Comparison of ENCODE assay signal across 11 mouse cellular contexts in the genomic region with DNA sequence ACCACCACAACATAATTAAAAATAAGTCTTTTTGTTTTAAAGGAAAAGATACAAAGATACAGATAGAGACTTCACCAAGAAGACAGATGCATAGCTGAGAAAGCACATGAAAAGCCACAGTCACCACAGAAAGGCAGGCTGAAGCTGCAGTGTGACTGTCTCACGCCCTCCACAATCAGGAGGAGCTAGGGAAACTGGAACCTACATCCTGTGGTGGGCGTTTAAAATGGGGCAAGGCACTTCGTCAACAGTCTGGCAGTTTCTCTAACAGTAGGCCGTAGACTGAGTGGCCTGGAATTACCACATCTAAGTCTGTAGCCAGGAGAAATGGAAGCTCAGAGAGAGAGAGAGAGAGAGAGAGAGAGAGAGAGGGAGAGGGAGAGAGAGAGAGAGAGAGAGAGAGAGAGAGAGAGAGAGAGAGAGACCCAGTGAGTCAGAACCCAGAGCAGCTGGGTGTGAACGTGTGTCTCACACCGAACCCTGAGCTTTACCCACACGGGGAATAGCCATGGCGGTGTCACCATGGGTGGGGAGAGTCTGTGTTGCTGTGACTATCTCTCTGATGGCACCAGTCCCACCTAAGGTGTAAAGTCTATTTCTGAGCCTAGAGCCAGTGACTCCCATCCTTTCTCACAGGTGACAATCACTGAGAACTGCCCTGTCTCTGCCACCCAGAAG. TPM values are rescaled to one million over a fixed set of nuclear protein-coding genes. Genes with fewer than 3 reads are reported as not detected.
DNase-seq lines count a peak whose midpoint lies in the region; ATAC-seq and TF ChIP-seq lines count a peak whose summit lies in the region.
"Had no signal": no experiment of that assay in that cellular context is flagged by ENCODE, and none has a peak within 500 bp of the region (broad histone marks: within the 10 kb centered on the region; RNA-seq: fewer than 3 reads in every experiment).

No protein-coding gene starts in this region.

- WGBS in lung, postnatal 0 days, result 63% methylated on average over 8 of the region's 8 CpGs
- 72% methylated on average over 8 of the region's 8 CpGs for WGBS in limb, embryonic 10.5 days

- H3K4me3 ChIP-seq in lung, postnatal 0 days (ENCODE audit: low read depth, low read length), result no peak overlapping the region
- H3K4me3 ChIP-seq in limb, embryonic 10.5 days, result no peak overlapping the region
- H3K4me3 ChIP-seq: liver, embryonic 12.5 days had no signal

- intact Hi-C loops in left cerebral cortex, postnatal 36 days (cut with DNase I), result no loop called here

- H3K4me1 ChIP-seq in lung, postnatal 0 days (ENCODE audit: insufficient read depth, low read depth, low read length), result no peaks in the 10 kb centered on the region
- H3K4me1 ChIP-seq in limb, embryonic 10.5 days, result peaks cover 15% of the 10 kb centered on the region
- H3K4me1 ChIP-seq: liver, embryonic 12.5 days had no signal

- no peaks in the 10 kb centered on the region for H3K27me3 ChIP-seq in lung, postnatal 0 days (replicated peaks; ENCODE audit: insufficient read depth, low read length)
- no peaks in the 10 kb centered on the region for H3K27me3 ChIP-seq in limb, embryonic 10.5 days (ENCODE audit: low read depth, poor library complexity, severe bottlenecking)

- no peak overlapping the region for H3K27ac ChIP-seq in lung, postnatal 0 days (ENCODE audit: low read length)
- H3K27ac ChIP-seq in limb, embryonic 10.5 days, result no peak overlapping the region
- H3K27ac ChIP-seq: liver, embryonic 12.5 days had no signal

- no peaks in the 10 kb centered on the region for H3K36me3 ChIP-seq in lung, postnatal 0 days (ENCODE audit: insufficient read depth, low read length)
- peaks cover 33% of the 10 kb centered on the region for H3K36me3 ChIP-seq in limb, embryonic 10.5 days
- H3K36me3 ChIP-seq: liver, embryonic 12.5 days had no signal

- DNase-seq in lung, postnatal 0 days (ENCODE audit: low spot score), result peak; percentile 8
- no peak for DNase-seq in lung, postnatal 14 days
- DNase-seq in NIH3T3 (ENCODE audit: low read depth), result peak; percentile 48
- peak; percentile 47 to 69 for DNase-seq in left cerebral cortex, postnatal 36 days (ENCODE audit: low spot score in 2 of 2)
- DNase-seq in thymus, postnatal 0 days (ENCODE audit: low spot score), result peak; percentile 80
- no peak for DNase-seq in heart, adult 9 months (ENCODE audit: low spot score in 2 of 2)
- DNase-seq in adrenal gland, postnatal 10 days, result no peak
- no peak for DNase-seq in limb, embryonic 10.5 days (ENCODE audit: low spot score)
- DNase-seq: heart, postnatal 14 days had no signal

- ATAC-seq in lung, postnatal 0 days, result no peak
- ATAC-seq: intestine, embryonic 16.5 days; liver, embryonic 12.5 days had no signal

- TF ChIP-seq CTCF in lung, postnatal 0 days (IDR thresholded peaks at IDR 0.05), result no peak

- no peak overlapping the region for H3K9ac ChIP-seq in lung, postnatal 0 days (replicated peaks; ENCODE audit: low read depth)
- H3K9ac ChIP-seq: liver, embryonic 12.5 days had no signal

- H3K4me2 ChIP-seq in lung, postnatal 0 days (replicated peaks; ENCODE audit: low read depth, low read length), result no peak overlapping the region
- H3K4me2 ChIP-seq: liver, embryonic 12.5 days had no signal

- TF ChIP-seq EP300 in lung, postnatal 0 days (IDR thresholded peaks at IDR 0.05), result no peak

- no peaks in the 10 kb centered on the region for H3K9me3 ChIP-seq in lung, postnatal 0 days (ENCODE audit: low read length)
- H3K9me3 ChIP-seq in limb, embryonic 10.5 days (replicated peaks), result no peaks in the 10 kb centered on the region
- H3K9me3 ChIP-seq: liver, embryonic 12.5 days had no signal

RNA-seq across cellular contexts. Expression of a gene that starts 4.7 kb away (rescaled TPM):
- polyA plus RNA-seq in lung, postnatal 0 days (2015; fragmentation: Nextera tagmentation; extraction: Ambion mirVana), result 0.44 and 0.88 TPM in 2 replicates
- 1 to 10 TPM; 1.3 to 1.8 TPM for total RNA-seq in left cerebral cortex, postnatal 36 days (2021)
- polyA plus RNA-seq in thymus, postnatal 0 days (2015; fragmentation: Nextera tagmentation; extraction: Ambion mirVana), result 0.21 and 0.30 TPM in 2 replicates
- total RNA-seq in adrenal gland, postnatal 10 days (2021), result 1 to 10 TPM in 1 of 2 experiments, under 1 TPM in 1; 0.60 to 1.2 TPM
- 0.61 and 1.1 TPM in 2 replicates for polyA plus RNA-seq in limb, embryonic 10.5 days (2016; fragmentation: Nextera tagmentation; extraction: Ambion mirVana)

RNA-seq across cellular contexts. Expression of a gene that starts 17.9 kb away (rescaled TPM):
- polyA plus RNA-seq in lung, postnatal 0 days (2015; fragmentation: Nextera tagmentation; extraction: Ambion mirVana), result 105 and 107 TPM in 2 replicates
- 100 to 1,000 TPM; 214 to 247 TPM for total RNA-seq in left cerebral cortex, postnatal 36 days (2021)
- polyA plus RNA-seq in thymus, postnatal 0 days (2015; fragmentation: Nextera tagmentation; extraction: Ambion mirVana), result 45.1 and 45.2 TPM in 2 replicates
- 100 to 1,000 TPM; 101 to 111 TPM for total RNA-seq in adrenal gland, postnatal 10 days (2021)
- polyA plus RNA-seq in limb, embryonic 10.5 days (2016; fragmentation: Nextera tagmentation; extraction: Ambion mirVana), result 35.4 and 49.6 TPM in 2 replicates

RNA-seq across cellular contexts. Expression of a gene that starts 47.6 kb away (rescaled TPM):
- polyA plus RNA-seq in lung, postnatal 0 days (2015; fragmentation: Nextera tagmentation; extraction: Ambion mirVana), result 10.5 and 11.8 TPM in 2 replicates
- 10 to 100 TPM; 26.8 to 32.2 TPM for total RNA-seq in left cerebral cortex, postnatal 36 days (2021)
- 13.0 and 15.2 TPM in 2 replicates for polyA plus RNA-seq in thymus, postnatal 0 days (2015; fragmentation: Nextera tagmentation; extraction: Ambion mirVana)
- total RNA-seq in adrenal gland, postnatal 10 days (2021), result 10 to 100 TPM; 18.1 to 20.3 TPM
- 25.6 and 27.4 TPM in 2 replicates for polyA plus RNA-seq in limb, embryonic 10.5 days (2016; fragmentation: Nextera tagmentation; extraction: Ambion mirVana)

Comparison
In these comparisons a context has a peak if more than half of its experiments do, and no peak if none do; other contexts are left out.
1. DNase-seq: peak in lung, postnatal 0 days (single experiment), NIH3T3 (single experiment), left cerebral cortex, postnatal 36 days (2 of 2) and thymus, postnatal 0 days (single experiment); none in lung, postnatal 14 days (single experiment), heart, adult 9 months (0 of 2), adrenal gland, postnatal 10 days (single experiment) and limb, embryonic 10.5 days (single experiment).